Mouse (Mus musculus): ENCODE data around the gene Tnik. TPM values are rescaled to one million over a fixed set of nuclear protein-coding genes. Genes with fewer than 3 reads are reported as not detected.

Tnik gene
- polyA plus RNA-seq, 1 experiment from 2014 or later, result 111 TPM

DNA sequence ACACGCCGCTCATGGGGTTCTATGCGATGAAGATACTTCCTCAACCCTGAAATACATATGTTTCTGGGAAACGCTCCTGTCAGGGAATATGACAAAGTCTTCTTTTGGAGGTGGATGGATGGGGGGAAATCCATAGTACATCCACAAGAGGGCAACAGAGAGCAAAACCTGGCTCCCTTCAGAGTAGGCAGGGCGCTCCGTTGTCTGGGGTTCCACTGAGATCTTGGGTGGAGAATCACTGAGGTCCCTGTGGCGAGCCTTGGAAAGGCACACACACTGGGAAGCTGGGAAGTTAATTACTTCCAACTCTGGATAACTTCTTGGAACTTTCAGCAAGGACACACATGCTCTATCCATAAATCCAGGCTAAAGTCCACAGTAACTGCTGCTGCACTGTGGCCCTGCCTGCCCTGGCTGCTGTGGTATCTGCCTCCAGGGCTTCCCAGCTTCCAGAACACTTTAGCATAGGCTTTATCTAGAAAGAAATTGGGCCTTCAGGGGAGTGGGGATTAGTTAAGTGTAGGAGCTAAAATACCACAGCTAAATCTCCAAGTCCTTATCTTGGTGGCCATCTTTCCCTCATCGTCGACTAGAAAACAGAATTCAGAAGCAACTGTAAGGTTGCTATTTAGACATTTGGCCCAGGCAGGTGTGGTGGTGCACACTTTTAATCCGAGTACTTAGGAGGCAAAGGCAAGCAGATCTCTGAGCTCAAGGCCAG lies 299.8 kb downstream of the Tnik start:
- peaks cover 3% of the 10 kb centered on the region; the same call in 1 of the 2 replicates for H3K36me3 ChIP-seq (ENCODE audit: control insufficient read depth, insufficient read depth)
- no peak overlapping the region for H3K4me2 ChIP-seq (ENCODE audit: low read length)
- H3K27me3 ChIP-seq (replicated peaks; ENCODE audit: control insufficient read depth, insufficient read depth, low read length), result no peaks in the 10 kb centered on the region
- H3K27ac ChIP-seq (ENCODE audit: low read length), result no peak overlapping the region
- peaks cover 29% of the 10 kb centered on the region for H3K4me1 ChIP-seq (replicated peaks; ENCODE audit: control insufficient read depth, insufficient read depth, low read length)
- WGBS, result 76% methylated on average over 10 of the region's 10 CpGs
- no peaks in the 10 kb centered on the region for H3K9me3 ChIP-seq (ENCODE audit: control insufficient read depth, low read length)
- no peak overlapping the region for H3K9ac ChIP-seq (replicated peaks; ENCODE audit: low read depth, low read length)
- no peak for ATAC-seq
- no peak overlapping the region for H3K4me3 ChIP-seq (replicated peaks; ENCODE audit: low read length)

DNA sequence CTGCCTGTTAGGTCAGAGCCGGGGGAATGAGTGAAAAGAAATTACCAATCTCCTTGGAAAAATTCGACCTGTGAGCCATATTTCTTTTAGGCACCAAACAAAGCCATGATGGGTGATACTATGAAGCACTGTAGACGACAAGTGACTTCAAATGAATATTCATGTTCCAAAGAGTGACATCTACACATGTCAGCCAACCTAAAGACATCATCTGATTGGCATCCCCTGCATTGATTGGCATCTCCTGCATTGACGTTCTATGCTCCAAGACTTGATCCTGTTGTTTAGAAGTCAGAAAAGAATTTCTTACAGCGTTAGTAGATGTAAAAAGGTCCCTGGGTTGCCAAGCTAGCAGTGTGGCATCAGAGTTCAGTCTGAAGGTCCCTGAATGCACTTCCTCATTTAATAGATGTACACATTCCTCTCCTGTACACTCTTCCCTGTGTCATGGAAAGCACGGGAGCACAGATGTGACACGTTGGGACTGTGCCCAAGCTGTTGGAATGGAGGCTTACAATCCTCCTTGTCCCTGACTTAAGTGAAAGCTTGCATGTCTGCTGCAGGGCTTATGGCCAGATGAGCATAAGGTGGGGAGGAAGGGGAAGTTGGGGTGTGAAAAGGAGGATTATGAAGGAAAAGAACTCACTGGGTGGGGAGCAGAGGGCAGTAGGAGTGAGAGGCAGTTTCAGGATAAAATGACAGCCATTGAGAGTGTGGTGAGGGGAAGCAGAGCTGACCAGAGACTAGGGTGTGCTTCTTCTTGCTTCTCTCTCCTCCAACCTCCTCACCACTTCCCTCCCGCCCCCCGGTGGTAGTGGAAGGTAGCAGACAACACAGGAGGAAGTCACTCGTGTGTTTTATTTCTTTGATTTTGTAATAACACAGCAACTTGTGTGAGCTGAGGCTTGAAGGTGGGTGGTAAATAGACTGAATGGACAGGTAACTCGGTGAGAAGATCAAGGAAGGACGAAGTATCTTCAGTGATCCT lies 301.6 kb downstream of the Tnik start:
- no peaks in the 10 kb centered on the region for H3K27me3 ChIP-seq (replicated peaks; ENCODE audit: control insufficient read depth, insufficient read depth, low read length)
- no peak overlapping the region for H3K4me3 ChIP-seq (replicated peaks; ENCODE audit: low read length)
- peaks cover 3% of the 10 kb centered on the region; the same call in 1 of the 2 replicates for H3K36me3 ChIP-seq (ENCODE audit: control insufficient read depth, insufficient read depth)
- peak; percentile 87 for ATAC-seq
- WGBS, result 39% methylated on average over 12 of the region's 12 CpGs
- H3K4me2 ChIP-seq (ENCODE audit: low read length), result no peak overlapping the region
- H3K9me3 ChIP-seq (ENCODE audit: control insufficient read depth, low read length), result no peaks in the 10 kb centered on the region
- H3K4me1 ChIP-seq (replicated peaks; ENCODE audit: control insufficient read depth, insufficient read depth, low read length), result peaks cover 15% of the 10 kb centered on the region
- peak overlapping the region; percentile 86 for H3K27ac ChIP-seq (ENCODE audit: low read length)
- H3K9ac ChIP-seq (replicated peaks; ENCODE audit: low read depth, low read length), result no peak overlapping the region

DNA sequence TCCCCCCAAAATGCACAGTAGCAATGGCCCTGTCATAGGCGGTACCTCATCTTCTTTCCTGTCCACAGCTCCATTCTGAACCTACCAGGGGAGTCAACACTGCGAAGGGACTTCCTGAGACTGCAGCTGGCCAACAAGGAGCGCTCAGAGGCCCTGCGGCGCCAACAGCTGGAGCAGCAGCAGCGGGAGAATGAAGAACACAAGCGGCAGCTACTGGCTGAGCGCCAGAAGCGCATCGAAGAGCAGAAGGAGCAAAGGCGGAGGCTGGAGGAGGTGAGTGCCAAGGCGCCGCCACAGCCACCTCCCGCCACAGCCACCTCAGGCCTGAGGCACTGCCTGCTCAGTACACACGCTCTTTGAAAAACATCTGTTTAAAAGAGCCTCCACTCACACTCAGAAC lies 314.3 kb downstream of the Tnik start:
- H3K36me3 ChIP-seq (ENCODE audit: control insufficient read depth, insufficient read depth), result 0 out of 2 replicates have a peak, but pooled peaks cover 5% of the 10 kb centered on the region
- no peaks in the 10 kb centered on the region for H3K9me3 ChIP-seq (ENCODE audit: control insufficient read depth, low read length)
- H3K4me2 ChIP-seq (ENCODE audit: low read length), result no peak overlapping the region
- peak; percentile 47 for ATAC-seq
- H3K27me3 ChIP-seq (replicated peaks; ENCODE audit: control insufficient read depth, insufficient read depth, low read length), result no peaks in the 10 kb centered on the region
- H3K9ac ChIP-seq (replicated peaks; ENCODE audit: low read depth, low read length), result no peak overlapping the region
- WGBS, result 34% methylated on average over 15 of the region's 15 CpGs
- no peak overlapping the region for H3K4me3 ChIP-seq (replicated peaks; ENCODE audit: low read length)
- peaks cover 10% of the 10 kb centered on the region; the same call in 1 of the 2 replicates for H3K4me1 ChIP-seq (replicated peaks; ENCODE audit: control insufficient read depth, insufficient read depth, low read length)
- H3K27ac ChIP-seq (ENCODE audit: low read length), result no peak overlapping the region

DNA sequence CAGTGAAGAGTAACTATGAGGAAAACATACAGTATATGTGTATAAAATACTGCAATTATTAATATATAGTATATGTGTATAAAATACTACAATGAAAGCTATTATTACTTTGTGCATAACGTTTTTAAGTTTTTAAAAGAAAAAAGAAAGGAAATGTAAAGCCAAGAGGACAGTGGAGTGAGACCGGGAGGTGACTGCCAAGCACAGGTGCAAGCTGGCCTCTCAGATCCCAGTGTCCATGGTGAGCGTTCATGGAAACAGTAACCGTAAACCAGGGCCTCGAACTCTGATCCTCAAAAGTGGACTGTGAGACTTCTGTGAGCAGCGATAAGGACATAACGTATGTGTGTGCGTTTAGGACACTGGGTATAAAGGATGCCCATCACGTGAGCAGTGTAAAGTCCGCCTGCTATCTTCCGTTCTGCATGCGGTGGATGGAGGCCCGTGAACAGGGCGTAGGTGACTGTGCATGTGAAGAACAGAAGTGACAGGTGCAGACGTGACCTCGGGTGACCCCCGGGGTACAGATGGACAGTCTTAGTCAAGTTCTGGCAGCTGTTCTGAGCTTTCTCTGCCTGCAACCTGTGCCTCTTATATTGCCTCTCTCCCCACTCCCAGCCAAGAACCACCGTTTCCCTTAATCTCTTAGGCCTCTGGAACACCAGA lies 316.1 kb downstream of the Tnik start:
- Histone ChIP-seq H3K4me1 (replicated peaks; ENCODE audit: control insufficient read depth, insufficient read depth, low read length) (peaks cover 10% of the 10 kb centered on the region; the same call in 1 of the 2 replicates), H3K4me2 (ENCODE audit: low read length) (no peak overlapping the region), H3K9ac (replicated peaks; ENCODE audit: low read depth, low read length) (no peak overlapping the region), H3K9me3 (ENCODE audit: control insufficient read depth, low read length) (no peaks in the 10 kb centered on the region), H3K27me3 (replicated peaks; ENCODE audit: control insufficient read depth, insufficient read depth, low read length) (no peaks in the 10 kb centered on the region), H3K27ac (ENCODE audit: low read length) (no peak overlapping the region), H3K4me3 (replicated peaks; ENCODE audit: low read length) (no peak overlapping the region), H3K36me3 (ENCODE audit: control insufficient read depth, insufficient read depth) (0 out of 2 replicates have a peak, but pooled peaks cover 3% of the 10 kb centered on the region)
- no peak for ATAC-seq
- WGBS, result 92% methylated on average over 18 of the region's 18 CpGs

DNA sequence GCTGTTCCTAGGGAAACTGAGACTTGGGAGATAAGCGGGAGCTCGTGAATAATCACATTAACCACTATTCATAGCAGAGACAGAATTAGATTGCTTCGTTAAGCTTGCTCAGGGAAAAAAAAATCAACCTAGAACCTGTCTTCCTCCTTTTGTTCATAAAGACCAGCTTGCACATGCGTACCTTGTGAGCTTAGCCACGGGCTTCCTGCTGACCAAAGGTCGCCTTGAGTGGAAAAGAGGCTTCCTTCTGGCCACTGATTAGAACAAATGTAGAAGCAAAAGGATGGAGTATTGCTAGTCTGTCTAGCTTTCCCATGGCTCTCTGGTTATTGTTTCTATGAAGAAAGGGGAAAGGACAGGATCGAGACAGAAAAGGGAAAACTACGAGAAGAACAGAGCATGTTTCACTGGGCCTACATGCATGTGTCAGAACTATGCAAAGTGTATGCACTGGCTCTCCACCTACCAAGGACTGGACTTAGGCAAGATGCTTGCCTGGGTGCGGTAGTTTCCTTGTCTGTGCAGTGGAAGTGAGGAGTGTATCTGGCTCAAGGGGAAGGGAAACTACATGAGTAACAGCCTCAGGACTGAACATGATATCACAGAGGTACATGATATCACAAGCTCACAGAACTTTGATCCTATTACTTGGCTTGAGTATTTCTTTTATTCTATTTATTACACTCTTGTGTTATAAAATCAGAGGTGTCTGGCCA lies 322.9 kb downstream of the Tnik start:
- 83% methylated on average over 9 of the region's 9 CpGs for WGBS
- ATAC-seq, result no peak
- H3K27me3 ChIP-seq (replicated peaks; ENCODE audit: control insufficient read depth, insufficient read depth, low read length), result no peaks in the 10 kb centered on the region

DNA sequence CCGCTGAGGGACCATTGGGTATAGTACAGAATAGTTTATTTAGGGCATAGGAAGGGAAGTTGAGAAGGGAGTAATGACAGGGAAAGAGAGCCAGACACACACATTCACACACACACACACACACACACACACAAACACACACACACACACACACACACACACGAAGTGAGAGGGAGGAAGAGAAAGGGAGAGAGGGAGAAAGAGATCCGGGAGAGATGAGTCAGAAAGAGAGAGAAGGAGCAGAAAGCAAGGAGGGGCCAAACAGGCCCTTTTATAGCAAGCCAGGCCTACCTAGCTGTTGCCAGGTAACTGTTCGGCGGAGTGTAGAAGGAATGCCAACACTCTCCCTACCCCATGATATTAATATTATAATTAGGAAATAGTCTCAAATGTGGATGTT lies 324.8 kb downstream of the Tnik start:
- H3K36me3 ChIP-seq (ENCODE audit: control insufficient read depth, insufficient read depth), result peaks cover 7% of the 10 kb centered on the region
- WGBS, result 72% methylated on average over 5 of the region's 5 CpGs
- no peak overlapping the region for H3K4me3 ChIP-seq (replicated peaks; ENCODE audit: low read length)
- H3K27me3 ChIP-seq (replicated peaks; ENCODE audit: control insufficient read depth, insufficient read depth, low read length), result no peaks in the 10 kb centered on the region
- H3K27ac ChIP-seq (ENCODE audit: low read length), result no peak overlapping the region
- ATAC-seq, result no peak
- no peaks in the 10 kb centered on the region for H3K4me1 ChIP-seq (replicated peaks; ENCODE audit: control insufficient read depth, insufficient read depth, low read length)
- no peak overlapping the region for H3K9ac ChIP-seq (replicated peaks; ENCODE audit: low read depth, low read length)
- no peaks in the 10 kb centered on the region; the same call in 1 of the 2 replicates for H3K9me3 ChIP-seq (ENCODE audit: control insufficient read depth, low read length)
- H3K4me2 ChIP-seq (ENCODE audit: low read length), result no peak overlapping the region

More for the DNA sequence above, 322.9 kb downstream of the Tnik start:
- no peak overlapping the region for H3K4me3 ChIP-seq (replicated peaks; ENCODE audit: low read length)
- H3K27ac ChIP-seq (ENCODE audit: low read length), result no peak overlapping the region
- no peaks in the 10 kb centered on the region for H3K4me1 ChIP-seq (replicated peaks; ENCODE audit: control insufficient read depth, insufficient read depth, low read length)
- H3K9ac ChIP-seq (replicated peaks; ENCODE audit: low read depth, low read length), result no peak overlapping the region
- H3K36me3 ChIP-seq (ENCODE audit: control insufficient read depth, insufficient read depth), result peaks cover 7% of the 10 kb centered on the region
- H3K9me3 ChIP-seq (ENCODE audit: control insufficient read depth, low read length), result no peaks in the 10 kb centered on the region; the same call in 1 of the 2 replicates
- no peak overlapping the region for H3K4me2 ChIP-seq (ENCODE audit: low read length)

DNA sequence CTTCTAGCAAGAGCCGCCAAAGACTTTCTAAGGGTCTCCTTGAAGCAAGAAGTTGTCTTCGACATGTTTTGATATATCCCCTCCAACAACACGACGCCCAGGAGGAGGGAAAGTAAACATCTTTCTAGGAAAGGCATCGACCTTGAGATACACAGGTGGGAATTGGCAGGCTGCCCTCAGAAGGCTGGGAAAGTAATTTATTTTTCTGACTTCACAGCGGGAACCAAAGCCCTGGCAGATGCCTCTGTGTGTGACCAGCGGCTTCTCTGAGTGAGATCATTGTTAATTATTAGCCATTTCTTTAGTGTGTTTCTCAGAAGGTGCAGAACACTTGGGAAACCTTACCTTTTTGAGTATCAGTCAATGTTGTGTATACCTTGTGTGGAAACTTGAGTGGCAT lies 328.3 kb downstream of the Tnik start:
- no peak overlapping the region for H3K4me2 ChIP-seq (ENCODE audit: low read length)
- no peak overlapping the region for H3K27ac ChIP-seq (ENCODE audit: low read length)
- 73% methylated on average over 7 of the region's 7 CpGs for WGBS
- no peak for ATAC-seq
- no peak overlapping the region for H3K9ac ChIP-seq (replicated peaks; ENCODE audit: low read depth, low read length)
- no peaks in the 10 kb centered on the region; the same call in 1 of the 2 replicates for H3K9me3 ChIP-seq (ENCODE audit: control insufficient read depth, low read length)
- no peaks in the 10 kb centered on the region for H3K27me3 ChIP-seq (replicated peaks; ENCODE audit: control insufficient read depth, insufficient read depth, low read length)
- no peaks in the 10 kb centered on the region for H3K4me1 ChIP-seq (replicated peaks; ENCODE audit: control insufficient read depth, insufficient read depth, low read length)
- peaks cover 17% of the 10 kb centered on the region for H3K36me3 ChIP-seq (ENCODE audit: control insufficient read depth, insufficient read depth)
- H3K4me3 ChIP-seq (replicated peaks; ENCODE audit: low read length), result no peak overlapping the region

DNA sequence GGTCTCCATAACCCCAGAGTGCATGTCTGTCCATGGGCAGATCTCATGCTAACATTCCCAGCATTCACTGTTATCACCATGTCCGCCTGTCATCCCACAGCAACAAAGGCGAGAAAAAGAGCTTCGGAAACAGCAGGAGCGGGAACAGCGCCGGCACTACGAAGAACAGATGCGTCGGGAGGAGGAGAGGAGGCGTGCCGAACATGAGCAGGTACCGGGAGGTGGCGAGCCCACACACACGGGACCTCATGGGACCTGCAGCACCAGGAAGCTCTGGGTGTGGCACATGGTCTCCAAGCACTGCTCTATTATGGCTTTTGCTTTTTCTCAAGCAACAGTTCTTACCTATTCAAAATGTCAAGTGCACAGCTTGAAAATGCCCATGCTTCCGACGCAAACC lies 330.9 kb downstream of the Tnik start:
- 92% methylated on average over 16 of the region's 16 CpGs for WGBS

More for the DNA sequence above, 330.9 kb downstream of the Tnik start:
- H3K9ac ChIP-seq (replicated peaks; ENCODE audit: low read depth, low read length), result no peak overlapping the region
- H3K36me3 ChIP-seq (ENCODE audit: control insufficient read depth, insufficient read depth), result peaks cover 33% of the 10 kb centered on the region
- no peak overlapping the region for H3K27ac ChIP-seq (ENCODE audit: low read length)
- H3K9me3 ChIP-seq (ENCODE audit: control insufficient read depth, low read length), result no peaks in the 10 kb centered on the region; the same call in 1 of the 2 replicates
- H3K4me1 ChIP-seq (replicated peaks; ENCODE audit: control insufficient read depth, insufficient read depth, low read length), result no peaks in the 10 kb centered on the region
- no peak overlapping the region for H3K4me2 ChIP-seq (ENCODE audit: low read length)
- ATAC-seq, result no peak
- no peaks in the 10 kb centered on the region for H3K27me3 ChIP-seq (replicated peaks; ENCODE audit: control insufficient read depth, insufficient read depth, low read length)
- no peak overlapping the region for H3K4me3 ChIP-seq (replicated peaks; ENCODE audit: low read length)

All from forebrain, embryonic 16.5 days (tissue).